Comparison of ENCODE assay signal across 9 mouse cellular contexts in genomic region chr19:47454167-47455000, GRCm38 (mm10). TPM values are rescaled to one million over a fixed set of nuclear protein-coding genes. Genes with fewer than 3 reads are reported as not detected.
A peak's percentile ranks its signal among the peaks of the same experiment; 100 is the strongest.
DNase-seq lines count a peak whose midpoint lies in the region; ATAC-seq lines count a peak whose summit lies in the region.
"Had no signal": no experiment of that assay in that cellular context is flagged by ENCODE, and none has a peak within 500 bp of the region (broad histone marks: within the 10 kb centered on the region; RNA-seq: fewer than 3 reads in every experiment).

No protein-coding gene starts in this region.

- no peak overlapping the region for H3K4me3 ChIP-seq in embryonic facial prominence, embryonic 13.5 days
- H3K4me3 ChIP-seq in liver, embryonic 11.5 days (ENCODE audit: low read depth, low read length) = no peak overlapping the region

- no peak overlapping the region for H3K4me2 ChIP-seq in embryonic facial prominence, embryonic 13.5 days
- peak overlapping the region; percentile 18; the same call in 1 of the 2 replicates for H3K4me2 ChIP-seq in liver, embryonic 11.5 days

- intact Hi-C loops in left cerebral cortex, postnatal 25 days (cut with DNase I) = no loop called here
- intact Hi-C loops in left cerebral cortex, postnatal 4 days (cut with DNase I) = no loop called here

- peaks cover 60% of the 10 kb centered on the region for H3K4me1 ChIP-seq in embryonic facial prominence, embryonic 13.5 days
- H3K4me1 ChIP-seq in liver, embryonic 11.5 days (replicated peaks; ENCODE audit: control insufficient read depth, insufficient read depth, low read length) = peaks cover 59% of the 10 kb centered on the region

- no peaks in the 10 kb centered on the region for H3K27me3 ChIP-seq in embryonic facial prominence, embryonic 13.5 days
- H3K27me3 ChIP-seq in liver, embryonic 11.5 days (replicated peaks; ENCODE audit: control insufficient read depth, insufficient read depth, low read length) = no peaks in the 10 kb centered on the region
- H3K27me3 ChIP-seq: Patski had no signal

- peak; percentile 45 to 71 for DNase-seq in left cerebral cortex, postnatal 25 days (ENCODE audit: low spot score in 2 of 2)
- DNase-seq in left cerebral cortex, postnatal 4 days = no peak
- DNase-seq in heart, adult 9 months (ENCODE audit: low spot score in 2 of 2) = peak; percentile 84 to 85
- no peak for DNase-seq in liver, embryonic 11.5 days (ENCODE audit: low spot score)
- DNase-seq in embryo, embryonic 11 days = no peak
- DNase-seq in cerebellum, adult 11 months = no peak
- DNase-seq in cerebellum, postnatal 25 days = no peak

- peak overlapping the region; percentile 52; the same call in 1 of the 2 replicates for H3K9ac ChIP-seq in embryonic facial prominence, embryonic 13.5 days
- no peak overlapping the region for H3K9ac ChIP-seq in liver, embryonic 11.5 days (ENCODE audit: low read depth, low read length)

- no peaks in the 10 kb centered on the region for H3K36me3 ChIP-seq in embryonic facial prominence, embryonic 13.5 days
- H3K36me3 ChIP-seq in liver, embryonic 11.5 days (ENCODE audit: control insufficient read depth, insufficient read depth, low read length) = no peaks in the 10 kb centered on the region

- no peaks in the 10 kb centered on the region for H3K9me3 ChIP-seq in embryonic facial prominence, embryonic 13.5 days
- no peaks in the 10 kb centered on the region for H3K9me3 ChIP-seq in liver, embryonic 11.5 days (ENCODE audit: control insufficient read depth, low read length)

- ATAC-seq in embryonic facial prominence, embryonic 13.5 days (ENCODE audit: insufficient number of reproducible peaks, insufficient read depth, low FRiP score, low TSS enrichment, low read depth) = no peak
- no peak for ATAC-seq in liver, embryonic 11.5 days (replicated peaks; ENCODE audit: low FRiP score)
- ATAC-seq: Patski had no signal

- H3K27ac ChIP-seq in embryonic facial prominence, embryonic 13.5 days = peak overlapping the region; percentile 75
- no peak overlapping the region; the same call in 1 of the 2 replicates for H3K27ac ChIP-seq in liver, embryonic 11.5 days (ENCODE audit: low read depth, low read length)

- 63% methylated on average over 11 of the region's 11 CpGs for WGBS in embryonic facial prominence, embryonic 13.5 days
- 64% methylated on average over 11 of the region's 11 CpGs for WGBS in liver, embryonic 11.5 days

RNA-seq across cellular contexts. Expression of gene Sh3pxd2a, which starts 9.8 kb away (rescaled TPM):
- 10 to 100 TPM; 33.9 to 35.9 TPM for total RNA-seq in left cerebral cortex, postnatal 25 days (2021)
- 10 to 100 TPM; 25.0 to 25.1 TPM for total RNA-seq in left cerebral cortex, postnatal 4 days (2021)
- polyA plus RNA-seq in embryonic facial prominence, embryonic 13.5 days (2015; fragmentation: Nextera tagmentation; extraction: Ambion mirVana) = 9.4 and 10.0 TPM in 2 replicates
- 2.9 and 3.6 TPM in 2 replicates for polyA plus RNA-seq in liver, embryonic 11.5 days (2014; fragmentation: Nextera tagmentation; extraction: Ambion mirVana)

Comparison
In these comparisons a context has a peak if more than half of its experiments do, and no peak if none do; other contexts are left out.
1. DNase-seq: peak in left cerebral cortex, postnatal 25 days (2 of 2) and heart, adult 9 months (2 of 2); none in left cerebral cortex, postnatal 4 days (single experiment), liver, embryonic 11.5 days (single experiment), embryo, embryonic 11 days (single experiment), cerebellum, adult 11 months (single experiment) and cerebellum, postnatal 25 days (0 of 2).